Mouse (Mus musculus): ENCODE data around the gene H2afx.
"Not testable (repeated sequence)": the region's sequence is repeated elsewhere in the genome, so short reads cannot be mapped to it uniquely, and the experiment has no call there.

The H2afx gene

GRCm38 (mm10) chr9:44341487-44341886, 7.0 kb downstream of the H2afx start:
- no peak for DNase-seq (ENCODE audit: low spot score)

- peak; percentile 92 for DNase-seq (ENCODE audit: low spot score)
Measured at GRCm38 (mm10) chr9:44342173-44342572, 7.7 kb downstream of the H2afx start.

- no peak for DNase-seq (ENCODE audit: low spot score)
Measured at GRCm38 (mm10) chr9:44342605-44343004, 8.1 kb downstream of the H2afx start.

- peak; percentile 86 for DNase-seq (ENCODE audit: low spot score)
Measured at GRCm38 (mm10) chr9:44343290-44343689, 8.8 kb downstream of the H2afx start.

- peak; percentile 91 for DNase-seq (ENCODE audit: low spot score)
Measured at GRCm38 (mm10) chr9:44343781-44344421, 9.4 kb downstream of the H2afx start, which contains the start of gene Hmbs. Hmbs (minus strand) TSS chr9:44344228.

- no peak for DNase-seq (ENCODE audit: low spot score)
Measured at GRCm38 (mm10) chr9:44345570-44346433, 11.3 kb downstream of the H2afx start.

GRCm38 (mm10) chr9:44347166-44347565, 12.7 kb downstream of the H2afx start:
- no peak for DNase-seq (ENCODE audit: low spot score)

GRCm38 (mm10) chr9:44347621-44348020, 13.1 kb downstream of the H2afx start:
- no peak for DNase-seq (ENCODE audit: low spot score)

GRCm38 (mm10) chr9:44348546-44348945, 14.1 kb downstream of the H2afx start:
- DNase-seq (ENCODE audit: low spot score), result no peak

- no peak for DNase-seq (ENCODE audit: low spot score)
Measured at GRCm38 (mm10) chr9:44351396-44351795, 16.9 kb downstream of the H2afx start.

- DNase-seq (ENCODE audit: low spot score), result no peak
Measured at GRCm38 (mm10) chr9:44352337-44352736, 17.8 kb downstream of the H2afx start.

- no peak for DNase-seq (ENCODE audit: low spot score)
Measured at GRCm38 (mm10) chr9:44353142-44353541, 18.6 kb downstream of the H2afx start.

GRCm38 (mm10) chr9:44357207-44357606, 22.7 kb downstream of the H2afx start:
- peak; percentile 59 for DNase-seq (ENCODE audit: low spot score)

GRCm38 (mm10) chr9:44361190-44361917, 26.9 kb downstream of the H2afx start, which contains the start of gene Vps11:
Vps11 (minus strand) TSS chr9:44361670.
- peak; percentile 98 for DNase-seq (ENCODE audit: low spot score)

- not testable (repeated sequence) for DNase-seq (ENCODE audit: low spot score)
Measured at GRCm38 (mm10) chr9:44361931-44362330, 27.4 kb downstream of the H2afx start.

- no peak for DNase-seq (ENCODE audit: low spot score)
Measured at GRCm38 (mm10) chr9:44364480-44364879, 30.0 kb downstream of the H2afx start.

GRCm38 (mm10) chr9:44373386-44373785, 38.9 kb downstream of the H2afx start:
- no peak for DNase-seq (ENCODE audit: low spot score)

GRCm38 (mm10) chr9:44376141-44376540, 41.6 kb downstream of the H2afx start:
- DNase-seq (ENCODE audit: low spot score), result no peak

GRCm38 (mm10) chr9:44377335-44377734, 42.8 kb downstream of the H2afx start:
- DNase-seq (ENCODE audit: low spot score), result not testable (repeated sequence)

- DNase-seq (ENCODE audit: low spot score), result peak; percentile 23
Measured at GRCm38 (mm10) chr9:44378153-44378730, 43.7 kb downstream of the H2afx start.

GRCm38 (mm10) chr9:44379054-44379834, 44.8 kb downstream of the H2afx start, which contains the start of gene Hyou1:
Hyou1 (plus strand) TSS chr9:44379490.
- DNase-seq (ENCODE audit: low spot score), result peak; percentile 96

Data from c-Kit-positive CD71-positive TER-119-positive erythroid progenitor cells, embryonic 14.5 days (primary cell).